Mouse (Mus musculus) megakaryocyte, adult 5-6 weeks (primary cell): ENCODE data around the gene Tnfrsf13c. TPM values are rescaled to one million over a fixed set of nuclear protein-coding genes. Genes with fewer than 3 reads are reported as not detected.

Experiments
- ATAC-seq: 2 replicates; pipeline ENCODE4 v1.8.0; 2016; ENCODE audit warnings: mild to moderate bottlenecking, inconsistent platforms; ENCODE audit not compliant: poor library complexity, severe bottlenecking
- total RNA-seq, 2 experiments: library from RNA; stranded (forward) in 1 of 2; stranded (reverse) in 1 of 2; fragments of 153-499, 151-499 nt in 1 of 2; fragments of 221-1000, 200-1000 nt in 1 of 2; gene quantifications; 2 replicates each; pipeline versions ENCODE4 v1.2.3 to v1.2.4; 2015 to 2017

The Tnfrsf13c gene
- total RNA-seq, 2 experiments from 2014 or later, result 1.0 to 2.7 TPM

GRCm38 (mm10) chr15:82209295-82210050 lies 14.7 kb downstream of the Tnfrsf13c start:
- no peak for ATAC-seq

- ATAC-seq, result no peak
These were observed 15.9 kb downstream of the Tnfrsf13c start for GRCm38 (mm10) chr15:82208307-82208706.

GRCm38 (mm10) chr15:82207504-82208219 lies 16.5 kb downstream of the Tnfrsf13c start:
- ATAC-seq, result no peak

- no peak for ATAC-seq
These were observed 17.1 kb downstream of the Tnfrsf13c start for GRCm38 (mm10) chr15:82207105-82207459.

- ATAC-seq, result no peak
These were observed 17.6 kb downstream of the Tnfrsf13c start for GRCm38 (mm10) chr15:82206365-82207104.

GRCm38 (mm10) chr15:82204680-82205371 lies 19.3 kb downstream of the Tnfrsf13c start:
- ATAC-seq, result no peak

- ATAC-seq, result no peak
These were observed 20.4 kb downstream of the Tnfrsf13c start for GRCm38 (mm10) chr15:82203611-82204351.

GRCm38 (mm10) chr15:82203090-82203489 lies 21.1 kb downstream of the Tnfrsf13c start:
- ATAC-seq, result no peak

GRCm38 (mm10) chr15:82202086-82202485 lies 22.1 kb downstream of the Tnfrsf13c start:
- ATAC-seq, result no peak

- no peak for ATAC-seq
These were observed 24.6 kb downstream of the Tnfrsf13c start for GRCm38 (mm10) chr15:82199546-82199945.

GRCm38 (mm10) chr15:82198342-82198741 lies 25.8 kb downstream of the Tnfrsf13c start:
- peak; percentile 66 for ATAC-seq

- peak; percentile 30 for ATAC-seq
These were observed 26.2 kb downstream of the Tnfrsf13c start for GRCm38 (mm10) chr15:82197937-82198336.

GRCm38 (mm10) chr15:82197246-82197750 lies 26.9 kb downstream of the Tnfrsf13c start:
- ATAC-seq, result no peak

GRCm38 (mm10) chr15:82196300-82196699 lies 27.9 kb downstream of the Tnfrsf13c start:
- peak; percentile 53 for ATAC-seq

- ATAC-seq, result no peak
These were observed 31.6 kb downstream of the Tnfrsf13c start for GRCm38 (mm10) chr15:82192617-82193016.

GRCm38 (mm10) chr15:82188481-82189240 lies 35.5 kb downstream of the Tnfrsf13c start:
- ATAC-seq, result peak; percentile 56

GRCm38 (mm10) chr15:82187924-82188323 lies 36.2 kb downstream of the Tnfrsf13c start:
- no peak for ATAC-seq

- no peak for ATAC-seq
These were observed 36.8 kb downstream of the Tnfrsf13c start for GRCm38 (mm10) chr15:82187401-82187800.

- ATAC-seq, result peak; percentile 31; the same call in 1 of the 2 replicates
These were observed 37.2 kb downstream of the Tnfrsf13c start for GRCm38 (mm10) chr15:82186931-82187330.
